Mouse (Mus musculus): ENCODE measurements around the gene Cadps. TPM values are rescaled to one million over a fixed set of nuclear protein-coding genes. Genes with fewer than 3 reads are reported as not detected.

The Cadps gene
- total and polyA plus RNA-seq, 3 experiments: 0.04 to 0.07 TPM; not detected in 1

DNA sequence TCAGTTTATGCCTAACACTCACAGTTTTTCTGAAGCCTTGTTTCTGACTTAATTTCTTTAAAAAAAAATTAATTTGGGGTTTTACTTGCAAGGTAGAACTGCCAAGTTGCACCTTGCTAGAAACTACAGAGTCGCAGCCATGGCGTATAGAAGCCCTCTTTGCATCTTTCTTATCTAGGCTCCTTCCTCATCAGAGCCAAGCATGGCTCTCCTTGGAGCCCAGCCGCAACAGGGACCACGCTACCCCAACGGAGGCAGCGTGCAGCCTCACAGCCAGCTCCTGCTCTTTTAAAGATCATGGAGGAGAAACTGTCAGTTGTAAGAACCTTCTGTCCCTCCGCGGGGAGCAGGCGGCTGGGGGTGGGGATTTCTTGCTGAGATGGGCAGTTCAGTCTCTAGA, 445.0 kb downstream of the Cadps start:
- H3K4me3 ChIP-seq (replicated peaks in 1 of 3; ENCODE audit: low read depth in 2 of 3, low read length in 2 of 3, poor library complexity in 1 of 3): no peak overlapping the region
- no peaks in the 10 kb centered on the region for H3K9me3 ChIP-seq (replicated peaks; ENCODE audit: low read length)
- TF ChIP-seq USF1 (IDR thresholded peaks at IDR 0.05; ENCODE audit: low read depth, low read length) (no peak), SIN3A (IDR thresholded peaks at IDR 0.05; ENCODE audit: low read length) (no peak), CHD1 (IDR thresholded peaks at IDR 0.05; ENCODE audit: low read depth, low read length) (no peak), MEF2A (IDR thresholded peaks at IDR 0.05; ENCODE audit: borderline replicate concordance, low read depth, low read length) (no peak), CHD2 (IDR thresholded peaks at IDR 0.05; ENCODE audit: low read length) (no peak), TBP (conservative IDR thresholded peaks at IDR 0.05; ENCODE audit: low read depth, low read length) (no peak), NRF1 (IDR thresholded peaks at IDR 0.05; ENCODE audit: low read depth, low read length) (no peak), GABPA (IDR thresholded peaks at IDR 0.05; ENCODE audit: insufficient replicate concordance, low read depth, low read length) (no peak), ZKSCAN1 (IDR thresholded peaks at IDR 0.05; ENCODE audit: borderline replicate concordance, low read depth, low read length) (no peak), JUN (IDR thresholded peaks at IDR 0.05; ENCODE audit: insufficient read depth, low read depth, low read length) (no peak), BHLHE40 (IDR thresholded peaks at IDR 0.05; ENCODE audit: low read depth, low read length) (no peak), IRF4 (IDR thresholded peaks at IDR 0.05; ENCODE audit: low read depth, low read length) (no peak), POLR2A (IDR thresholded peaks at IDR 0.05; ENCODE audit: low read depth, low read length) (no peak), CTCF (conservative IDR thresholded peaks at IDR 0.05 in 1 of 2, IDR thresholded peaks at IDR 0.05 in 1 of 2; ENCODE audit: low read depth in 2 of 2, low read length in 2 of 2) (no peak), ZC3H11A (IDR thresholded peaks at IDR 0.05; ENCODE audit: low read depth, low read length) (no peak), RAD21 (IDR thresholded peaks at IDR 0.05; ENCODE audit: low read depth, low read length) (no peak), ZNF384 (IDR thresholded peaks at IDR 0.05; ENCODE audit: low read depth, low read length) (no peak), HCFC1 (IDR thresholded peaks at IDR 0.05; ENCODE audit: low read depth, low read length) (no peak)
- no peaks in the 10 kb centered on the region for H3K79me2 ChIP-seq (replicated peaks; ENCODE audit: control insufficient read depth, extremely low read depth, insufficient read depth, poor library complexity, severe bottlenecking)
- H3K27me3 ChIP-seq (replicated peaks): no peaks in the 10 kb centered on the region
- no peak for DNase-seq (ENCODE audit: extremely low read depth)
- dilution Hi-C loops (cut with MboI; ENCODE audit: extremely low pct_ligation_motif_present, extremely low pct_unique_long_range_greater_than_20kb, low sequenced_read_pairs) (no loop called here), in situ Hi-C loops (cut with MboI; ENCODE audit: low pct_ligation_motif_present, low pct_unique_long_range_greater_than_20kb, low sequenced_read_pairs) (no loop called here)
- H3K9ac ChIP-seq (ENCODE audit: insufficient read depth, low read depth): no peak overlapping the region
- no peak overlapping the region for H3K27ac ChIP-seq (ENCODE audit: insufficient read depth, low read depth)
- no peak overlapping the region for H3K4me2 ChIP-seq (ENCODE audit: insufficient read depth, low read depth, poor library complexity, severe bottlenecking)
- H3K36me3 ChIP-seq (replicated peaks in 1 of 2; ENCODE audit: control insufficient read depth in 1 of 2, insufficient read depth in 1 of 2, low read length in 1 of 2): no peaks in the 10 kb centered on the region
- H3K4me1 ChIP-seq (ENCODE audit: control insufficient read depth in 1 of 2, insufficient read depth in 2 of 2): no peaks in the 10 kb centered on the region

DNA sequence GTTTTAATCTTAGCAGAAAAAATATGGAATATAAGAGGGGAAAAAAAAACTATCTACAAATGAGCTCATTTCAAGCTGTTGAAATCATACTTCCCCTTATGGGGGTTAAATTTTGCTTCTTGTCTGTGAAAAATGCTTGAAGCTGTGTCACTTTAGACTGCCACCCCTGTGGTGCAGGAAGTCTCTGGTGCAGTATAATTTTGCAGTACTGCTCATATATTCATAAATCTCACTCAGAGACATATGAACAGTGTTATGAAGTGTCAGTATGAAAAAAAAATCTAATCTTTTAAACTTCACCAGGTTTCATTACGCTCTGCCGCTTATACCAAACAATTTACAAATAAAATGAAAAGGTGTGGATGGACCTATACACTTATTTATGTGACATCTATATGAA, 445.6 kb downstream of the Cadps start:
- in situ Hi-C loops (cut with MboI; ENCODE audit: low pct_ligation_motif_present, low pct_unique_long_range_greater_than_20kb, low sequenced_read_pairs): no loop called here

More for the DNA sequence above, 445.6 kb downstream of the Cadps start:
- Histone ChIP-seq H3K4me2 (ENCODE audit: insufficient read depth, low read depth, poor library complexity, severe bottlenecking) (no peak overlapping the region), H3K27me3 (replicated peaks) (no peaks in the 10 kb centered on the region), H3K27ac (ENCODE audit: insufficient read depth, low read depth) (no peak overlapping the region), H3K9ac (ENCODE audit: insufficient read depth, low read depth) (no peak overlapping the region), H3K9me3 (replicated peaks; ENCODE audit: low read length) (no peaks in the 10 kb centered on the region), H3K4me3 (replicated peaks in 1 of 3; ENCODE audit: low read depth in 2 of 3, low read length in 2 of 3, poor library complexity in 1 of 3) (no peak overlapping the region), H3K79me2 (replicated peaks; ENCODE audit: control insufficient read depth, extremely low read depth, insufficient read depth, poor library complexity, severe bottlenecking) (no peaks in the 10 kb centered on the region), H3K36me3 (replicated peaks in 1 of 2; ENCODE audit: control insufficient read depth in 1 of 2, insufficient read depth in 1 of 2, low read length in 1 of 2) (no peaks in the 10 kb centered on the region), H3K4me1 (ENCODE audit: control insufficient read depth in 1 of 2, insufficient read depth in 2 of 2) (no peaks in the 10 kb centered on the region)
- dilution Hi-C loops (cut with MboI; ENCODE audit: extremely low pct_ligation_motif_present, extremely low pct_unique_long_range_greater_than_20kb, low sequenced_read_pairs): no loop called here
- no peak for TF ChIP-seq CHD1 (IDR thresholded peaks at IDR 0.05; ENCODE audit: low read depth, low read length)
- TF ChIP-seq MYC (IDR thresholded peaks at IDR 0.05; ENCODE audit: low read depth, low read length): no peak
- TF ChIP-seq RAD21 (IDR thresholded peaks at IDR 0.05; ENCODE audit: low read depth, low read length): no peak
- no peak for TF ChIP-seq BHLHE40 (IDR thresholded peaks at IDR 0.05; ENCODE audit: low read depth, low read length)
- TF ChIP-seq ZKSCAN1 (IDR thresholded peaks at IDR 0.05; ENCODE audit: borderline replicate concordance, low read depth, low read length): no peak
- no peak for TF ChIP-seq GABPA (IDR thresholded peaks at IDR 0.05; ENCODE audit: insufficient replicate concordance, low read depth, low read length)
- TF ChIP-seq SIN3A (IDR thresholded peaks at IDR 0.05; ENCODE audit: low read length): no peak
- no peak for TF ChIP-seq CHD2 (IDR thresholded peaks at IDR 0.05; ENCODE audit: low read length)
- no peak for TF ChIP-seq TCF12 (IDR thresholded peaks at IDR 0.05; ENCODE audit: low read depth, low read length)
- TF ChIP-seq MAFK (IDR thresholded peaks at IDR 0.05; ENCODE audit: insufficient replicate concordance, low read length): no peak
- no peak for TF ChIP-seq ZNF384 (IDR thresholded peaks at IDR 0.05; ENCODE audit: low read depth, low read length)
- TF ChIP-seq NELFE (IDR thresholded peaks at IDR 0.05; ENCODE audit: low read depth, low read length): no peak
- no peak for TF ChIP-seq MAX (IDR thresholded peaks at IDR 0.05; ENCODE audit: low read length)
- TF ChIP-seq HCFC1 (IDR thresholded peaks at IDR 0.05; ENCODE audit: low read depth, low read length): no peak
- DNase-seq (ENCODE audit: extremely low read depth): no peak
